Mouse (Mus musculus) hindbrain, embryonic 10.5 days (tissue): ENCODE measurements at regions not wholly inside any gene's neighbourhood (a gene's known extent, or its start where the extent isn't known, plus 50 kb on each side); places are given as distances from the start of the nearest gene placed in this dataset.

Experiments used
- DNase-seq: peaks from one replicate; pipeline ENCODE4 v3.0.0-alpha.2; 2017; ENCODE audit warnings: low spot score
- H3K27ac ChIP-seq: fragments of 300-500 bp; sonication (generic); 2 replicates; pipeline ENCODE4 v1.5.1; 2016; ENCODE audit warnings: mild to moderate bottlenecking, moderate library complexity
- H3K27me3 ChIP-seq: fragments of 300-500 bp; sonication (generic); 2 replicates; pipeline ENCODE4 v1.6.1; 2016; ENCODE audit warnings: mild to moderate bottlenecking; ENCODE audit not compliant: poor library complexity, insufficient read depth, severe bottlenecking
- H3K36me3 ChIP-seq: fragments of 300-500 bp; sonication (generic); 2 replicates; pipeline ENCODE4 v1.6.1; 2016; ENCODE audit warnings: mild to moderate bottlenecking, moderate library complexity
- H3K4me1 ChIP-seq: fragments of 300-500 bp; sonication (generic); replicated peaks from 2 replicates; pipeline ENCODE4 v1.6.1; 2016; ENCODE audit warnings: mild to moderate bottlenecking
- H3K4me3 ChIP-seq: fragments of 300-500 bp; sonication (generic); 2 replicates; pipeline ENCODE4 v1.5.1; 2016; ENCODE audit warnings: mild to moderate bottlenecking, moderate library complexity
- H3K9me3 ChIP-seq: fragments of 300-500 bp; sonication (generic); 2 replicates; pipeline ENCODE4 v1.6.1; 2016; ENCODE audit warnings: mild to moderate bottlenecking, moderate library complexity
- WGBS: fragments of 180-500 bp; shearing (Covaris S2); methylation state at CpG from one replicate; pipeline ENCODE4 v1.1.7; 2016; 5-methylcytosine and 5-hydroxymethylcytosine counted together

GRCm38 (mm10) chr1:137372236-137372635, 412.0 kb upstream of the Nr5a2 start:
- Histone ChIP-seq H3K9me3 (no peaks in the 10 kb centered on the region), H3K27ac (no peak overlapping the region), H3K36me3 (no peaks in the 10 kb centered on the region), H3K4me1 (peaks cover 33% of the 10 kb centered on the region), H3K4me3 (no peak overlapping the region), H3K27me3 (no peaks in the 10 kb centered on the region)
- no peak for DNase-seq
- 86% methylated on average over 3 of the region's 3 CpGs for WGBS

GRCm38 (mm10) chr1:137364396-137364795, 404.1 kb upstream of the Nr5a2 start:
- H3K27me3 ChIP-seq, result no peaks in the 10 kb centered on the region
- H3K36me3 ChIP-seq, result no peaks in the 10 kb centered on the region
- H3K9me3 ChIP-seq, result no peaks in the 10 kb centered on the region
- H3K4me3 ChIP-seq, result no peak overlapping the region
- no peak for DNase-seq
- H3K4me1 ChIP-seq, result 0 out of 2 replicates have a peak, but pooled peaks cover 6% of the 10 kb centered on the region
- H3K27ac ChIP-seq, result no peak overlapping the region

GRCm38 (mm10) chr1:137363969-137364368, 403.7 kb upstream of the Nr5a2 start:
- Histone ChIP-seq H3K9me3 (no peaks in the 10 kb centered on the region), H3K36me3 (no peaks in the 10 kb centered on the region), H3K4me1 (0 out of 2 replicates have a peak, but pooled peaks cover 6% of the 10 kb centered on the region), H3K27ac (no peak overlapping the region), H3K27me3 (no peaks in the 10 kb centered on the region), H3K4me3 (no peak overlapping the region)
- DNase-seq, result no peak
- WGBS, result 90% methylated on average over 2 of the region's 2 CpGs

GRCm38 (mm10) chr1:137363561-137363960, 403.3 kb upstream of the Nr5a2 start:
- Histone ChIP-seq H3K4me1 (0 out of 2 replicates have a peak, but pooled peaks cover 6% of the 10 kb centered on the region), H3K27me3 (no peaks in the 10 kb centered on the region), H3K4me3 (no peak overlapping the region), H3K9me3 (no peaks in the 10 kb centered on the region), H3K36me3 (no peaks in the 10 kb centered on the region), H3K27ac (no peak overlapping the region)
- no peak for DNase-seq
- 81% methylated on average over 1 of the region's 1 CpGs for WGBS

GRCm38 (mm10) chr1:137360688-137361570, 400.7 kb upstream of the Nr5a2 start:
- Histone ChIP-seq H3K27ac (no peak overlapping the region), H3K4me1 (0 out of 2 replicates have a peak, but pooled peaks cover 6% of the 10 kb centered on the region), H3K36me3 (no peaks in the 10 kb centered on the region), H3K9me3 (no peaks in the 10 kb centered on the region), H3K4me3 (no peak overlapping the region), H3K27me3 (no peaks in the 10 kb centered on the region)
- 84% methylated on average over 16 of the region's 16 CpGs for WGBS
- DNase-seq, result no peak

- DNase-seq, result no peak
- H3K4me3 ChIP-seq, result no peak overlapping the region
- H3K27me3 ChIP-seq, result no peaks in the 10 kb centered on the region
- 0 out of 2 replicates have a peak, but pooled peaks cover 6% of the 10 kb centered on the region for H3K4me1 ChIP-seq
- no peak overlapping the region for H3K27ac ChIP-seq
- WGBS, result 88% methylated on average over 4 of the region's 4 CpGs
- H3K36me3 ChIP-seq, result no peaks in the 10 kb centered on the region
- no peaks in the 10 kb centered on the region for H3K9me3 ChIP-seq
These were observed 395.8 kb upstream of the Nr5a2 start for GRCm38 (mm10) chr1:137355941-137356512.

- WGBS, result 93% methylated on average over 5 of the region's 5 CpGs
- no peaks in the 10 kb centered on the region for H3K4me1 ChIP-seq
- no peak overlapping the region for H3K27ac ChIP-seq
- H3K36me3 ChIP-seq, result no peaks in the 10 kb centered on the region
- H3K9me3 ChIP-seq, result no peaks in the 10 kb centered on the region
- H3K4me3 ChIP-seq, result no peak overlapping the region
- no peaks in the 10 kb centered on the region for H3K27me3 ChIP-seq
- no peak for DNase-seq
These were observed 392.3 kb upstream of the Nr5a2 start for GRCm38 (mm10) chr1:137352390-137353027.

GRCm38 (mm10) chr1:137334137-137334536, 373.9 kb upstream of the Nr5a2 start:
- Histone ChIP-seq H3K4me3 (no peak overlapping the region), H3K4me1 (no peaks in the 10 kb centered on the region)
- 83% methylated on average over 2 of the region's 2 CpGs for WGBS

GRCm38 (mm10) chr1:137332108-137332769, 372.0 kb upstream of the Nr5a2 start:
- H3K9me3 ChIP-seq, result no peaks in the 10 kb centered on the region
- no peak overlapping the region for H3K4me3 ChIP-seq
- H3K4me1 ChIP-seq, result no peaks in the 10 kb centered on the region
- no peaks in the 10 kb centered on the region for H3K27me3 ChIP-seq
- 82% methylated on average over 8 of the region's 8 CpGs for WGBS
- no peaks in the 10 kb centered on the region for H3K36me3 ChIP-seq
- DNase-seq, result no peak
- no peak overlapping the region for H3K27ac ChIP-seq

More at GRCm38 (mm10) chr1:137334137-137334536, 373.9 kb upstream of the Nr5a2 start:
- H3K9me3 ChIP-seq, result no peaks in the 10 kb centered on the region
- no peak overlapping the region for H3K27ac ChIP-seq
- H3K27me3 ChIP-seq, result no peaks in the 10 kb centered on the region
- H3K36me3 ChIP-seq, result no peaks in the 10 kb centered on the region
- no peak for DNase-seq

GRCm38 (mm10) chr1:137331746-137332107, 371.5 kb upstream of the Nr5a2 start:
- no peak for DNase-seq
- H3K9me3 ChIP-seq, result no peaks in the 10 kb centered on the region
- H3K27me3 ChIP-seq, result no peaks in the 10 kb centered on the region
- no peaks in the 10 kb centered on the region for H3K36me3 ChIP-seq
- no peak overlapping the region for H3K4me3 ChIP-seq
- H3K27ac ChIP-seq, result no peak overlapping the region
- 71% methylated on average over 5 of the region's 5 CpGs for WGBS
- no peaks in the 10 kb centered on the region for H3K4me1 ChIP-seq

- 47% methylated on average over 3 of the region's 3 CpGs for WGBS
- DNase-seq, result peak; percentile 36
- H3K4me3 ChIP-seq, result no peak overlapping the region
These were observed 370.4 kb upstream of the Nr5a2 start for GRCm38 (mm10) chr1:137330634-137331033.

GRCm38 (mm10) chr1:137323884-137324594, 363.8 kb upstream of the Nr5a2 start:
- H3K36me3 ChIP-seq, result no peaks in the 10 kb centered on the region
- DNase-seq, result peak; percentile 81
- H3K9me3 ChIP-seq, result no peaks in the 10 kb centered on the region
- H3K27ac ChIP-seq, result peak overlapping the region; percentile 85
- no peak overlapping the region for H3K4me3 ChIP-seq
- peaks cover 18% of the 10 kb centered on the region; the same call in 1 of the 2 replicates for H3K4me1 ChIP-seq
- H3K27me3 ChIP-seq, result no peaks in the 10 kb centered on the region
- WGBS, result 39% methylated on average over 8 of the region's 8 CpGs

More at GRCm38 (mm10) chr1:137330634-137331033, 370.4 kb upstream of the Nr5a2 start:
- no peaks in the 10 kb centered on the region for H3K27me3 ChIP-seq
- no peaks in the 10 kb centered on the region for H3K4me1 ChIP-seq
- H3K36me3 ChIP-seq, result no peaks in the 10 kb centered on the region
- H3K9me3 ChIP-seq, result no peaks in the 10 kb centered on the region
- no peak overlapping the region for H3K27ac ChIP-seq
